Mouse (Mus musculus) urinary bladder, postnatal 4 days (tissue): ENCODE data around the gene Esr1.

ENCODE experiments used
- DNase-seq, 2 experiments: peaks; one replicate each; pipeline ENCODE4 v3.0.0; 2021 to 2022; ENCODE audit warnings: low spot score in 2 of 2

Gene Esr1

GRCm38 (mm10) chr10:4977374-4977773 lies 366.0 kb downstream of the Esr1 start:
- DNase-seq: no peak

- DNase-seq: no peak
Observed at GRCm38 (mm10) chr10:4983919-4984318, 372.5 kb downstream of the Esr1 start.

- DNase-seq: no peak
Observed at GRCm38 (mm10) chr10:4993802-4994201, 382.4 kb downstream of the Esr1 start.

GRCm38 (mm10) chr10:4996592-4996991 lies 385.2 kb downstream of the Esr1 start:
- DNase-seq: no peak

- no peak for DNase-seq
Observed at GRCm38 (mm10) chr10:5008795-5009366, 397.5 kb downstream of the Esr1 start.

- no peak for DNase-seq
Observed at GRCm38 (mm10) chr10:5012004-5012403, 400.6 kb downstream of the Esr1 start.

- DNase-seq: no peak
Observed at GRCm38 (mm10) chr10:5014976-5015375, 403.6 kb downstream of the Esr1 start.

GRCm38 (mm10) chr10:5017148-5017547 lies 405.8 kb downstream of the Esr1 start:
- DNase-seq: no peak

GRCm38 (mm10) chr10:5025906-5026305 lies 414.5 kb downstream of the Esr1 start:
- DNase-seq: no peak

GRCm38 (mm10) chr10:5027208-5027607 lies 415.8 kb downstream of the Esr1 start:
- no peak for DNase-seq

GRCm38 (mm10) chr10:5028301-5028700 lies 416.9 kb downstream of the Esr1 start:
- DNase-seq: no peak

- no peak for DNase-seq
Observed at GRCm38 (mm10) chr10:5029161-5029560, 417.8 kb downstream of the Esr1 start.

GRCm38 (mm10) chr10:5029883-5030282 lies 418.5 kb downstream of the Esr1 start:
- DNase-seq: no peak

GRCm38 (mm10) chr10:5032192-5033048 lies 421.0 kb downstream of the Esr1 start:
- DNase-seq: no peak

GRCm38 (mm10) chr10:5041254-5041653 lies 429.9 kb downstream of the Esr1 start:
- no peak for DNase-seq

- DNase-seq: no peak
Observed at GRCm38 (mm10) chr10:5044481-5044880, 433.1 kb downstream of the Esr1 start.

GRCm38 (mm10) chr10:5045213-5045612 lies 433.8 kb downstream of the Esr1 start:
- no peak for DNase-seq

GRCm38 (mm10) chr10:5045671-5046070 lies 434.3 kb downstream of the Esr1 start:
- no peak for DNase-seq
